Mouse (Mus musculus): ENCODE data around the gene Stxbp6. TPM values are rescaled to one million over a fixed set of nuclear protein-coding genes. Genes with fewer than 3 reads are reported as not detected.

Gene Stxbp6
- 14.5 TPM for polyA plus RNA-seq (2014; fragmentation: Illumina TruSeq; extraction: RNeasy Lipid Tissue Mini Kit (QIAGEN cat#74804); ENCODE audit: low read depth, low replicate concordance)

GRCm38 (mm10) chr12:45074611-45075342 lies at the start of gene Stxbp6:
TSS of gene Stxbp6 (minus strand) at chr12:45074709.

All from liver, adult 10 weeks (tissue).